Mouse (Mus musculus): ENCODE results near the gene Wipf3.
A peak's percentile ranks its signal among the peaks of the same experiment; 100 is the strongest.

The Wipf3 gene

DNA sequence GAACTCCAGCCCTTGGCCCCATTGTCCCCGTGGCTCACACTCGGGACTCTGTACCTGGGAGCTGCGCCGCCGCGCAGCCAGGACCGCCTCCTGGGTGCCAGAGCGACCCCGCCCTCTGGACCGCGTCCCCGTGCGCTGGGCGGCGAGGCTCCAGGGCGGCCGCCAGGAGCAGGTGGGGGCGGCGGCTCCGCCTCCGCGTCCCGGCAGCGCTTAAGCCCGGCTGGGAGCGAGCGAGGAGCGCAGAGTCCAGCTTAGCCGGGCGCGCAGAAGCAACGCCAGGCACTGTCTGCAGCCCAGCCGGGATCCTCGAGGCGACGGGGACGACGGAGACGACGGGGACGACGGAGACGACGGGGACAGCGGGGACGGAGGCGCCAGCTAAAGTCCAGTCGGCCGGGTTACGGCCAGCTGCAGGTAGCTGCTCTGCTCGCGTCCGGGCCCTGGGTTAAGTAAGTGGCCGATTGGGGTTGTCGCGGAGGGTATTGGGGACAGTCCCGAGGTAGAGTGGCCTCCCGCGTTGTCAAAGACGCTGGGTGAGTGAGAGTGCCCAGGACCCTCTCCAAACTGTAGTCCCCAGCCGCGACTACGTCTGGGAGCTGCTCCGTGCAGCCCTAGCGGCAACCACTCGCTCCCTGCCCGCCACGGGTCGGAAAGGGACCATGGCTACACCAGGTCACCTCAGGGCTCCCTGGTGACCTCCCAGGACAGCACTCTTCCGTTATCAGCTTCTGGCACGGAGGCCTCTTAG, at the start of gene Wipf3:
Wipf3 (plus strand) TSS at position 157 of the 748 bp plus-strand sequence.
- peak; percentile 1 for DNase-seq (ENCODE audit: low spot score)

DNA sequence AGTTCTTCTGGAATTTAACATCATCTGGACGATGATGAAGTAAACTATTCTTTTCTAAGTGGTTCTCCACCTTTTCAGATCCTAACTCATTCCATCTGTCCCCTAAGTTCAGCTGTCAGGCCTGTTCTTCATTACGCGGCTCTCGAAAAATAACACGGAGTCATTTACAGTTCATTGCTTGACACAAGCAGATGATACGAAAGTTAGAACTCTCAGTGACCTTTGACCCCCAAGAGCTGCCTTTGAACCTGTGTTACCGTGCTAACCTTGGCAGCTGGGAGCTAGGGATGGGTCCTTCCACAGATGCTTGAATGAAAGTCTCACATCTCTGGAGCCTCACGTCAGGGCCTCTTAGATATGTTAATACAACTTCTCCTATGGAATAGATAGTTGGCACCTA, 46.8 kb upstream of the Wipf3 start:
- no peak for DNase-seq (ENCODE audit: low spot score)

DNA sequence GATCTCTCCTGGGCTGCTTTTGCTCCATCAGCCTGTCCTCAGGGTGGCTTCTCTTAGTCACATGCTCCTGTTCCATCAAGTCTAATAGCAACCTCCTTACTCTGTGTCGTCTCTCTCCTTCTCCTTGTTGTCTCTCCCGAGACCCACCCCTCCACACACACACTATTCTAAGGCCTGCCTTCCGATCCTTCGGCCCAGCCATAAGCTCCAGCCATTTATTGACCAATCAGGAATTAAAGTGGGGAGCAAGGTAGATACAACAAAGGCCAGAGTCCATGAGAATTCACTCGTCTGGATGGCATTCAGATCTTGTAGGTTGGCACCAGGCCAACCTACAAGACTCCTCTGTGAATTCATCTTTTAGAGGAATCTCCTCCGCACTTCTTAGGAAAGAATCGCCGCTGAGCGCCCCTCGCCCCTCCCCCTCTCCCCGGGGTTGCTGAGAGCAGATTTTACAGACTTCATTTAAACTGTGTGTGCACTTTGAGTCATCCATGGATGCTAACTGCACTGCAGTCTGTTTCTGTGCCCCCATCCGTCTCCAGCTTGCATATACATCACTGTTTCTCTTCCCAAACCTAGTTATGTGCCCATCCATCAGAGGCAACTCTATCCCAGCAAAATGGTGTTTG, 45.4 kb upstream of the Wipf3 start:
- DNase-seq (ENCODE audit: low spot score) = no peak

DNA sequence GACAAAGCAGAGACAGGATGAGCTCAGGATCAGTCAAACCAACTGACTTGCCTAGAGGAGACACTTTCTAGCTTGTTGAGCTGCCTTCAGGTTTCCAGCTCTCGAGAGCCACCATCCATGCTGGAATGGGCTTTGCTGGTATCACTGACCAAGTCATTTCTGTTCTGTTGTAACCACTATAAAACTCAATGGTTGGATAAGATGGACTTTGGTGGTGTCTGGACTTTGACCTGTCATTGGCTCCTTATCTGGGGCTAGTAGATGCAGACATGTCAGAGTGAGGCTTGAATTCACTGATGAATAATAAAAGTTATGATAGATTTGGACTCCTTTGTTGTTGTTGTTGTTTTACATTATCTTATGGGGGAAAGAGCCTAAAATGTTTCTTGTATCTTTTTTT, 44.6 kb upstream of the Wipf3 start:
- no peak for DNase-seq (ENCODE audit: low spot score)

DNA sequence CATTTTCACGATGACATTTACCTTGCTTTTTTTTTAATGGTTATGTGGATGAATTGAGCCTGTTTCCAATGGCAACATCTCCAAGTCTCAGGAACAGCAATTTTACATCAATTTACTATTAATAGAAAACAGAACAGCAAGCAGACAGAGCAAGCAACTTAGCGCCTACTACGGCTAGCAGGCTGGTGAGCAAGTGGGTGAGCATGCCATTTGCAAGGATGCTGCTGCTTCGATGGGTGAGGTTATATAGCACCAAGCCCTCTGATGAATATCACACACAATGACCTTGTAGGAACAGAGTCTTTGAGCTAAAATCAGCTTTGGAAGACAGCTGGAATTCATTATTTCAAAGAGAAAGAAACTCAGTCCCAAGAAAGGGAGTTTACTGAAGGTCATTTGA, 43.0 kb upstream of the Wipf3 start:
- DNase-seq (ENCODE audit: low spot score) = no peak

DNA sequence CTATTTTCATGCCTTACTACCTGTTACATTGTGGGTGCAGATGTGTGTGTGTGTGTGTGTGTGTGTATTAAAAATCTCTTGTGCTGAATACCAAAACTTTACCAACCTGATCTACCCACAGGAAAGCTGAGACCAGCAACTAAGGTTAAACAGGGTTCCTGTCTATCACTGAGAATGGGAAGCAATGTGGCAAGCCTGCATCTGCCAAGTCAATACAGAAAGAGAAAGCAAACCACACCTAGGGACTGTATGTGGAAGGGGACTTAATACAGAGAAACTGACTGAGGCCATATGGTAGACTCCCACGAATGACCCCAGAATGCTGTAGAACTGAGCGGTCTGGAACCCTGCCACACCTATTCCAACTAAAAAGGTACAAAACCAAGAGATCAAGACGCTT, 42.4 kb upstream of the Wipf3 start:
- no peak for DNase-seq (ENCODE audit: low spot score)

DNA sequence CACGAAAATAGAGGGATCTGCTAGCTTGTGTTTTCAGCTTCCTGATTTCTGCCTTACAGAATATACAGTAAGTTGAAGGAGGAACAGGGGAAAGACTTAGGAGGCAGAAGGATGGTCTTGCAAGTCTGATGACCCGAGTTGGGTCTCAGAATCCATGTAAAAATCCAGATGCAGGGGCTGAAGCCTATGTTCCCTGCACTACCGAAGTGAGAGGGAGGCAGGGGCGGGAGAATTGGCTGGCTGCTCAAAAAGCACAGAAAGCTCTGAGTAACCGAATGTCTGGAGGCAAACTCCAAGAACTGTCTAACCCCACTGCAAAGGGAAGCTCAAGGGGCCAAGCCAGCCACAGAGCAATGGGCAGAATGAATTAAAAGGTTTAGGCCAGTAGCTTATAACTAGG, 41.7 kb upstream of the Wipf3 start:
- DNase-seq (ENCODE audit: low spot score) = no peak

DNA sequence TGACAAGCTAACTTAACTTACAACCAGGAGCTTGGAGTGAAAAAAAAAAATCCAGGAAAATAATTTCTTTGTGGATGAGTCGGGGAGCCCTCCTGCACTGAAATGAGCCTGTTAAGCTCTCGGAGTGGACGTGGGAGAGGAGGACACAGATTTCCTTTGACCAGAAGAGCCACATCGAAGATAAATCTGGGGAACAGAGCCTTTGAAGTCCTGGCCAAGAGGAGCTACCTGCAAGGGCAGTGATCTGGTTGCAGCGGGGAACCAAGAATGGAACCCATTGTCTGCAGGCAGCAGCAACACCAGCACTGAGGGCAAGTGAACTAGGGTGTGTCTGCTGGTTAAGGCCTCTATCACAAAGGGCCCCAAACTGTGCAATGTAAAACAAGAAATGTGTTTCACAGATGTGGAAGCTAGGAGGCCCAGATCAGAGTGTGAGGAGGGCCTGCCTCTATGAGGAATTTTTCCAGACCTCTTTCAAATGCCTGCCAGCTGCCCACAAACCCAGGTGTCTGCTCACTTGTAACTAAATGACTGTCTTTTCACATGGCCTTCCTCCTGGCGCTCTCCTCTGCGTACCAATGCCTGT, 40.6 kb upstream of the Wipf3 start:
- DNase-seq (ENCODE audit: low spot score) = no peak

DNA sequence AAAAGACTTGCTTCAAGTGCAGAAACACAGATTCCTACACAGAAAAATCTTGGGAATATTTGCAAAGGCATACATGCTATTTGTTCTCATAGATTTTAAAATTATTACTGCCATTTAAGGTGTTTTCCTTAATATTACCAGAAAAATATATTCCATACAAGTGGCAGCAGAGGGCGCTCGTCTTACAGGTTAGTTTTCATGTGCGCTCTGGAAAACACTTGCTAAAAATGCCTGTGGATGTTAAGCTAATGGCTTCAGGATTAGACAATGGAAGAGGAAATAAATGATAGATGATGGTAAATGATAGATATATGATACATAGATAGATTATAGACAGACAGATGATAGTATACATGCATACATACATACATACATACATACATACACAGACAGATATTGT, 37.6 kb upstream of the Wipf3 start:
- peak; percentile 17 for DNase-seq (ENCODE audit: low spot score)

DNA sequence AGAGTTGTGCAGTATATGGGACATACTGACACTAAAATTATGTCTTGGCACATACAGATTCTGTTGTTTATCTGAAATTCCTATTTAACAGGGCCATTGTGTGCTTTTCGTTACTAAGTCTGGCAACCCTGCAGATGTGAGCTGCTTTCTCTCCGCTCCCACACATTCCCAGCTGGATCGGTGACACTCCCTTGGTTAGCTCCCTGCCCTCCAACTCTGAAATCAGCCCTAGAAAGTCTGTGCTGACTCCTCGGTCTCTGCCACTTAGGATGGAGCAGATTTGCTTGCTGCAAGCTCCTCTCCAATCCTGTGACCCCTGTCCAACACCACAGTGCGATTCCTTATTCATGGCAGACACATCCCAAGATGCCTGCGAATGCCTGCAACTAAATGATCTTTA, 35.5 kb upstream of the Wipf3 start:
- DNase-seq (ENCODE audit: low spot score) = no peak

DNA sequence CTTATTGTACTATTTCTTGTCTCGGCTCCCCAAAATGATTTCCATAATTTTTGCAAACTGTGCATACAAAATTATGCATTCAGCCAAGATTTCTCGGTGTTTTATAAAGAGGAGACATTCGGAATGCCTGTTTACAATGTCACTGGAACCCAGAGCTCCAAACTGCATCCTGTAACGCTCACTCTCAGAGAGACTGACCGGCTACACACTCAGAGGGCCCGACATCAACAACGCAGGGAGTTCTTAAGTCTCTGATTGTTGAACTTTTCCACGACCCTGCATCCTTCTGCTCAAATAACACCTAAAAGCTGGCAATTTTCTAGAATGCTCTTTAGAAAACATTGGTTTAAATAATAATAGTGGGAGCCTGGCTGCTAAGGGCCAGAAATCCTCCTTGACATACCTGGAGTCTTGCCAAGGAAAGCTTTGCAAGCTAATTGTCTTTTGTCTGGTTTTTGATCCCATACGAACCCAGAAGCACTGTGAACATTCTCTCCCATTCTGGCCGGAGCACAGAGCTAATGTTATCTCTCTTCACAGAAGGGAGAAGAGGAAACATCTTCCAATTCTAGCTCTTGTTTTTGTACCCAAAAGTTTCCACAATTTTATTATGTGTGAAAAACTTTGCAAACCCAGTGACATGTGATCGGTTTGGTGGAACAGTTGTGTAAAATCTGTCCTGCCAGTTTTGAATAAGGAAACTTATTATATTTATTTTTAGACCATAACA, 30.0 kb upstream of the Wipf3 start:
- no peak for DNase-seq (ENCODE audit: low spot score)

DNA sequence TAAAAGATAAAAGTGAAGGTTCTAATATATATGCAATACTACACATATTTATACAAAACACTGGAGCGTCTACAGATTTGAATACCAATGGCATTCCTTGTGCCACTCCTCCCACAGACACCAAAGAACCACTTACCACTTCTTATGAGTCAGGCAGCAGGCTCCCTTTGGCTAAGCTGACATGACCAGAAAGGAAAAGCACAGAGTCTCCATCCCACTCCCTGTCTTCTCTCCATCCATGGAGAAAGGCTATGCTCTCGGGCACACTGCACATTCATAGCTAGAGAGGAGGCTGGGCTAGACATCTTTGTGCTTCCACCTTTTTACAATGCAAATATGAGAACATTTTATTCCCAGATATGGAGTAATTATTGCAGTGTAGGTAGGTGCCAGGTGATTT, 27.9 kb upstream of the Wipf3 start:
- DNase-seq (ENCODE audit: low spot score) = no peak

DNA sequence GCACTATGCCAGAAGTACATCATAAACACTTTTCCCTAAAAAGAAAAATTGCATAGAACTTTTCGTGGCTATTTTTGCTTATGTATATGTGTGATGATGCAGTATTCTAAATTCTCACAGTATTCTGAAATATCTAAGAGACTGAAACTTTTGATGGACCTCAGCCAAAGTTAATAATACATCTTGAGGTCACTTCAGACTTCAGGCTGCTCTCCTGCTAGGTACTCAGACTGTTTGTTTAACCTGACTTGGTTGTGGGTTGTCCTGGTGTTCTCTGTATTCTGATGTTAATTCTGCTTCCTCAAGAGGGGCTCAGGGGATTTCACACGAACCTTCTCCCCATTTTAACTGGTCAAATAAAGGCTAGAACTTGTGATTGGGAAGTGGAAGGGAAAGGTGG, 24.5 kb upstream of the Wipf3 start:
- DNase-seq (ENCODE audit: low spot score) = no peak

DNA sequence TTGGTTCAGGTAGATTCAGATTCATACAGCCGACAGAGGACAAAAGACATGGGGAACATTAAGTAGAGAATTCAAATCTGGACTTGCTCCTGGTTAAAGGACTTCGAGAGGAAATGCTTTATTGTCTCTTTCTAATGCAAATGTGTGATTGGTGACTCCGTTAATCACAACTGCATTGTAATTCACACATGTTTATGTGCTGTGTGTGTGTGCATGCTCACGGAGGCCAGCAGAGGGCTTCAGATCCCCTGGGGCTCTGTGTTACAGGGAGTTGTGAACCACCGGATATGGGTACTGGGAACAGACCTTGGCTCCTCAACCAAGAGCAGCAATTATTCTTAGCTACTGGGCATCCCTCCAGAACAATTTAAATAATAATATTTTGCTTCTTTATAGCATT, 23.3 kb upstream of the Wipf3 start:
- no peak for DNase-seq (ENCODE audit: low spot score)

DNA sequence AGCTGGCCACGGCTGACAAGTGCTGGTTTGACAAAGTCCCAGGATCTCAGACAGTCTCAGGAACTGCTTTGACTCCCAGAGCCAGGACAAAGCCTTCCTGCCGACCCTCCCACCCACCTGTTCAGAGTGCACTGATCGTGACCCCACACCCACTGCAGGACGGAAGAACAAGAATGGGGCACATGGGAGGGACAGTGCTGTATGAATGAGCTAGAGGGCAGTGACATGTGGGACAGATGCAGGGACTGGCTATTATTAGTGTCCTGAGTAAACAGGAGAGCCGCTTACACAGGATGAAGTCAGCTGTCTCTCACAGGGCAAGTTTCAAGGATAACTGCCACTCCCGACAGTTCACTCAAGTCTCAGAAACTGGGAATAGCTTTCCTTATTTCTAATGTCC, 20.1 kb upstream of the Wipf3 start:
- DNase-seq (ENCODE audit: low spot score) = no peak

DNA sequence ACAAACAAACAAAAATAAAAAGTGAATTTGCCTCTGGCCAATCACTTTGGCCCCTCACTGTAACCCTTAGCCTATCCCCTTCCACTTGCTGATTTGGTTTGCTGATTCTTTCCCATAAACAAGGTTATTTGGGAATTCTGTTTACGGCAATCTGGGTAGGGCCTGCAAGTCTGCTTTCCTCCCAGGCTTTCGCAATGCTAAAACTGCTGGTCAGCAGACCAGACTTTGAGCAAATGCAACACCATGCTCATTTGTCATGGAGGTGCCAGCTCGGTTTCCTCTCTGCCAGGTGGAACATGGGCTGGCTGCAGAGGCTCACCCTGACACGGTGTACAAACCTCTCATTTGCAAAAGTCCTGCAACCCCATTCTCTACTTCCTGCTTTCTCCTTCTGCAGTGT, 19.0 kb upstream of the Wipf3 start:
- no peak for DNase-seq (ENCODE audit: low spot score)

DNA sequence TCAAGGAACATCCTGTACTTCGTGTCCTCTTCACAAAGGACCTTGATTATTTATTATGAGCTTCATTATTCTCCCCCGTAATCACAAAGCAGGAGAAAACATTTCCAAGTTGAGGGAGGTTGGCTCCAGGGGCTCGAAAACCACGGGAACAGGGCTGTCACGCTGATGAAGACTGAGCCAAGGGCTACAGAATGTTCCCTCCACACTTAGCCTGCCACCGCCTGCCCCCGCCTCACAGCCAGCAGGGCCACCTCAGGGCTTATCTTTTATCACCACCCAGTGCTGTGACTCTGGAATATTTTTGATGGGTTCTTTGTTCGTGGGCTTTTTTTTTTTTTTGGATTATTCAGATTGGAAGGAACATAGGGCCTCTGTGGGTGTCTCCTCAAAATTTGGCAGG, 17.8 kb upstream of the Wipf3 start:
- no peak for DNase-seq (ENCODE audit: low spot score)

DNA sequence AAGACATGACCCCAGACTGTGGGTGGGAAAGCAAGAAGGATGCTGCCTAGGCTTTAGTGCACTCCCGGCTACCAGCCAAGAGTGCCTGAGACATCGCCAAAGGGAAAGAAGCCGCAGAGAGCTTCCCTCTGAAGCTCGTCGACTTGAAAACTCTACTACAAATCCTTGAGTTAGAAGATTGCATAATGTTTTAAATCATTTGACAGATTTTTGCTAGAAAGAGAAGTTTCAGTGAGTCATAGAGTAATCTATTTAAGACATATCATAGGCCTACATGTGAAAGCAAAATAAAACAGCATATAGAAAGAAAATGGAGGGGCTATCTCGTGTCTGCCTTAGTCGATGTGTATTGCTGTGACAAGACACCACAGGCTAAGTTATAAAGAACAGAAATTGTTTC, 16.5 kb upstream of the Wipf3 start:
- DNase-seq (ENCODE audit: low spot score) = no peak

DNA sequence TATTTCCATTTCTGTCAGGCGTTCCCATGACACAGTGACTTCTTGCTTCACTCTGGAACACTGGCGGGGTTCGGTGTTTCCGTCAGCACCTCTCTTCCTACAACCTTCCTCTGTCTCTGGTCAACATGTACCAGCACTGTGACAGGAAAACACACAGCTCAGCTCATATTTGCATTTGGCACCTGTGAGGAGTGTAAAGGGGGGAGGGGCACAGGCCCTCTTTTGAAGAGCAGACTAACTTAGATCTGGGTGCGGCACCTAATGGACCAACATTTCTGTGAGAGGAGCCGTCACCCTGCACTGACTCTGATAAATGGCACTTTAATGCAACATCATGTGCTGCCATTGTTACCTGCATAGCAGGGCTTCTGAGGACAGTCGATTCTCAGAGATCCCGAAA, 4.2 kb upstream of the Wipf3 start:
- DNase-seq (ENCODE audit: low spot score) = no peak

DNA sequence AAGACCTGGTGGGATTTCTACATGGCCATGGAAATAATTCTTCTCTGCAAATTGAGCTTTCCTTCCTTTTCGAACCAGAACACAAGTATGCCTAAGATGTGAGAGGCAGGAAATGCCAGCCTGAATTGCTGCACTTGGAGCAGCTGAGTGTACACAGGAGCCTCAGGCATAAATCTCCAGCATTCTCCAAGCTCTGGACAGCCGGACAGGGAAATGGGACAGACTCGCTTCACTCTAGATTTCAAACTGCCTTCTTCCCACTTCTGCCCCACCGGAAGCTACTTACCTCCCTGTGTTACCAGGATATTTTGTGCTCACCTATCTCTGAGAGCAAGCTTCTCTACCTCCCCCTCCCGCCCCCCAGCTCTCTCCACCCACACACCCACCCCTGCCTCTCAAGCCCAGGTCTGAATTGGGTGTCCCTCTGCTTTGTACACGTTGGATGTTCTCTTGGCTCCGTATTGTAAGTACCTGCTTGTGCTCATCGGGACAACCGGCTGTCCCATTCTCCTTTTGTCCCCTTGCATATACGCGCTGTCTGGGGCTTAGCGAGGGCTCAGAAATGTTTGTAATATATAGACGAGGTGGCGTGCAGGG, 455 bp upstream of the Wipf3 start:
- no peak for DNase-seq (ENCODE audit: low spot score)

DNA sequence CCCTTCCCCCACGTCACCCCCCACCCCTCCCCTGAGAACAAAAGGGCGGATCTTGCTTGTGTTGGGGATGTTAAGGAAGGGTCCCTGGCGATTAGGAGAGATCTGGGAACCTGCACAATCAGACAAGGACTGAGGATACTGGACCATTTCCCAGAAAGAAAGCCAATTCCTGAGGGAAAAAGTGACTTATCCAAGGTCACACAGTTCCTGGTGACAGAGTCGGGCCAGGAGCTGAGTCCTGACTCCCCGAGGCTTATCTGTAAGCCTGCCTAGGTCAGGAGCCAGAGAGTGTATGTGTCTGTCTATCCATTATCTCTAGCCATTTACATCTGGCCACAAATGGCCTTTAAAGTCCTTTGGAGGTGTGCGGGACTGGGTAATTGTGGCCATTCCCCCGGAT, 818 bp downstream of the Wipf3 start:
- DNase-seq (ENCODE audit: low spot score) = no peak

DNA sequence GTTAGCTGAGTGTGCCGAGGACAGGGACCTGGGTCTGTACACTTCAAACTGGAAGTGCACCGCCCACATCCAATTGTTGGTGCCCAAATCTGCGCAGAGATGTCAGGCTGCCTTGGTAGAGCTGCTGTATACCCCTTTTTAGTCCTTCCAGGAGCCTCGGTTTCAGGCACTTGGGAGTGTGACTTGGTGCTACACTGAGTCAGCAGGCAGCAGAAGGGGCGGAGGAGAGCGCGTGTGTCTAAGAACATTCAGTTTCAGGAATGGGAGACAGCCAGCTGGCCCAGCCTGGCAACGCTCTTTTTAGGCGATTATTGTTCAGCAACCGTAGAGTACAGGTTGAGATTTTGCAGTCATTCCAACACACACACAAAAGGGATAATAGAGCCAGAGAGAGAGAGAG, 2.4 kb downstream of the Wipf3 start:
- DNase-seq (ENCODE audit: low spot score) = no peak

DNA sequence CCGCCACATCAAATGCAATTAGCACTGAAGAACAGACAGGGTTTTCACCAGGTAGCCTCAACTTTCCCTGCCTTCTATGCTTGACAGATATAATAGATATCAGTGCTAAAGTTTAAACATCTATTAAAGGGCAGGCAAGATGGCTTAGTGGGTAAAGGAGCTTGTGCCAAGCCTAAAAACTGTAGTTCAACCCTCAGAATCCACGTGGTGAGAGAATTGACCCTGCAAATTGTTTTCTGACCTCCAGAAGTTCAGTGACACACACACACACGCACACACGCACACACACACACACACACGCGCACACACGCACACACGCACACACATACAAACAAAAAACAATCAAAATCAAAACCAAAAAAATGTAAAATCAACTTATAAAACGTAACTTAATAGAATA, 2.8 kb downstream of the Wipf3 start:
- DNase-seq (ENCODE audit: low spot score) = no peak

All from c-Kit-positive CD71-positive TER-119-positive erythroid progenitor cells, embryonic 14.5 days (primary cell).